Mouse (Mus musculus) megakaryocyte progenitor cell, adult 5-6 weeks (primary cell): ENCODE measurements around the gene Tssc4. TPM values are rescaled to one million over a fixed set of nuclear protein-coding genes. Genes with fewer than 3 reads are reported as not detected.

Source experiments
- ATAC-seq: replicated peaks from 2 replicates; pipeline ENCODE4 v1.8.0; 2016; ENCODE audit warnings: mild to moderate bottlenecking, moderate TSS enrichment, inconsistent platforms; ENCODE audit not compliant: poor library complexity
- total RNA-seq, 2 experiments: library from RNA; stranded (forward) in 1 of 2; stranded (reverse) in 1 of 2; fragments of 157-497, 149-512 nt in 1 of 2; fragments of 200-1000 nt in 1 of 2; gene quantifications; 2 replicates each; pipeline versions ENCODE4 v1.2.3 to v1.2.4; 2015 to 2017

Tssc4 gene
- total RNA-seq, 2 experiments from 2014 or later: 23.5 to 33.7 TPM

DNA sequence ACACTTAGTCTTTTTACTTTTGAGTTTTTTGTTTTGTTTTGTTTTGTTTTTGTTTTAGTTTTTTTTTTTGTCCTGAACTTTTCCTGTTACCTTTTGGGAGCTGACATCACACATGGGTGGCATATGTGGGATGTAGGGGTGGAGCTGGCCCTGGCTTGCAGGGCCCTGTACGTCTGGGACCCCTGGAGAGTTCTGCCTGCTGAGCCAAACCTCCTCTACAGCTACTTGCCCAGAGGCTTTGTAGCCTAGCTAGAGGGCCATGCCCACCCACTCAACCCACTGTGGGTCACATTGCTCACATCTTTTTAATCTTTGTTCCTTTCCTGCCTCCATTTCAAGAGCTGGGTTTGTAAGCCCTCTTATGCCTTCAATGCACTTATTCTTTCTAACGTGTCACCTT, 1.6 kb upstream of the Tssc4 start:
- no peak for ATAC-seq

DNA sequence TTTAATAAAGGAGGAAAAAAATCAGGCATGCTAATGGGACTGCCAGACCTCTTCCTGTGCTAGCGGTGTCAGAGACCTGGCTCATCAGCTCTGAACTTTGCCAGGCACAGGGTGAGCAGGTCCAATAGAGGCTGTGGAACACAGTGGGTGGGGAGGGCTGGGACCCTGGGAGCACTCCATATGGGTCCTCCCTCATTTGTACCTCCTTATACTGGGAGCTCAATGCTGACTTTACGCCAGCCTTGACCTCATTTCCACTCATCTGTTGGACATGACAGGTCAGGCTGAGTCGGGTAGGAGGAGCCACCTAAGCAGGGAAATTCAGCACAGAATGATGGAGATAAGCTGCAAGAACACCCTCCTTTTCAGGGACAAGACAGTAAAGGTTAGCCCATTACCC, 1.2 kb upstream of the Tssc4 start:
- no peak for ATAC-seq

DNA sequence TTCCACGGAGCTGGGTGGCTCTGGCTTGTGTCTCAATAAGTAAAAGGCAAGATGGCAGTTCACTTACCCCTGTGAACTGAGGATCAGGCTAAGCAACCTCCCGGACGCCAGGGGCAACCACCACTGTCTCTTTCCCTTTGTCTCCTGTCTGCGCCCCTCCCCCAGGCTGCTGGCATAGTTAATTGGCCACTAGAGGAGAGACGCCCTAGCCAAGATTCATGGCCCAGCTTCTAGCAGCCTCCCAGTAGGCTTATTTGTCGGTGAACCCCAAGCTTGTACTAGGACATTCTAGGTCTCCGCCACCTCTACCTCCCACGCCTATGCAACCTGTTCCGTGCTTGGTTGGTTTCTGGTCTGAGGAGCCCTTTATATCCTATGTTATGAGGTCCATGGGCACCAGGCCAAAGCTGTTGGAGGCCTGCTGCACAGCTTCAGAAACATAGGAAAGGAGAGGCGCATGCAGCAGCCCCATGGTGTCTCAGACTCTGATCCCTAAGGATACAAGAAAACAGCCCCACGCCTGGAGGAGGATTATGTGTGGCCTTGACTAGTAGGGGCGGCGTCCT, 650 bp upstream of the Tssc4 start:
- ATAC-seq: no peak

DNA sequence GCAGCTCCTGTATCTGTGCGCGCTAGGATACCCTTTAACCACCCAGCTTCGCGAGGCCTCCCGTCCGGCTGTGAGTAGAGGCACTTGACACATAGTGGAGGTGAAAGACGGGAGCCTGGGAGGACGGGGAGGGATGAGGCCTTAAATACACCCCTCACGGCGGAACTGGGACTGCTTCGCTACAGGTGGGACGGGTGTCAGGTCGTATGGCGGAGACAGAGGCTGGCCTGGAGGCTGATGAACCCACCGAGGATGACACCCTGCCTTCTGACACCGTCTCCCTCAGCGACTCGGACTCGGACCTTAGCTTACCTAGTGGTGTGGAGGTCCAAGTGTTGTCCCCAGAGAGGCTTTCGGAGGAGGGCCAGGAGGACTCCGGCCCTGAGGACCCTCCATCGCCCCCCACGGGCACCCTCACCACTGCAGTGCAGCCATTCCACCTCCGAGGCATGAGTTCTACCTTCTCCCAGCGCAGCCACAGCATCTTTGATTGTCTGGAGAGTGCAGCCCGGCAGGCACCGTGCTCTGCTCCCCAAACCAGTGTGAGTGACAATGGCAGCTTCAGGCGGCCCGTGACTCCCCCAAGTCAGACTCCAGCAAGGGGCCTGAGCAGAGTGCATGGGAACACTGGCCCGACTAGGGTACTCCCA, 827 bp downstream of the Tssc4 start:
- ATAC-seq: no peak; the same call in 1 of the 2 replicates

DNA sequence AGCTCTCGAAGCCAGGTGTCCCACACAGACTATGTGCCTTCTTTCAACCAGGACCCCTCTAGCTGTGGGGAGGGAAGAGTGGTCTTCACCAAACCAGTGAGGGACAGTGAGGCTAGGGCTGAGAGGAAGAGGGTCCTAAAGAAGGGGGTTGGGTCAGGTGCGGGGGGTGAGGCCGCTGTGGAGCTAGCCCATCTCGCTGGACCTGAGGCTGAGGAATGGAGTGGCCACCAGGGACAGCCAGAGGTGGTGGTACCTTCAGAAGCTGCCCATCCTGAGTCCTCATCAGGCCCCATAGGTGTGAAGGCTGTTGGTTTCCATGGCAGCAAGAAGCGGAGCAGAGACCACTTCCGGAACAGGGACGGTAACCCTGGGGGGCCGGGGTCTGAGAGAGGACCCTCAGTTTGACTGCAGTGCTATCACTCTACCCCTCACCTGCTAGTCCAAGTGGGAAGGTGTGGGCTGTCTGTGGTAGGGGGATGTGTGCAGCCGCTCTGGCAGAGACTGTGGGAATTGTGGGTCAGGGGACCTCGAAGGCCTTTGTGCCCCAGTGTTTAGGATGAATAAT, 1.5 kb downstream of the Tssc4 start:
- ATAC-seq: no peak

DNA sequence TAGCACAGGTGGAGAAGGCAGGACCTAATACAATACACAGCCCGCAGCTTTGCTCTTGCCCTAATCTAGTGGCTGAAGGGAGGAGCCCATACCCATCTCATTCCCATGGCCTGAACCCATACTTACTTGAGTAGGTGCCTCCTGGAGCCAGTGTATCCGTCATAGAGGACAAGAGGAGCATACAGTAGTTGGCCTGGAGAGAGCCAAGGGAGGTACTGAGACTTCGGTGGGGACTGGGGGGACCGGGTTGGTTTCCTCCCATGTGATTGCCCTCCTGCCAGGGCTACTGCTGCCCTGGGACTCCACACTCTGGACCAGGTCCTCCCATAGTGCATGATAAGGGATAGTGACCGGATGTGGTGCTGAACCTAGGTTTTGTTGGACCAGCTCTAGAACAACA, 3.6 kb downstream of the Tssc4 start:
- no peak for ATAC-seq

DNA sequence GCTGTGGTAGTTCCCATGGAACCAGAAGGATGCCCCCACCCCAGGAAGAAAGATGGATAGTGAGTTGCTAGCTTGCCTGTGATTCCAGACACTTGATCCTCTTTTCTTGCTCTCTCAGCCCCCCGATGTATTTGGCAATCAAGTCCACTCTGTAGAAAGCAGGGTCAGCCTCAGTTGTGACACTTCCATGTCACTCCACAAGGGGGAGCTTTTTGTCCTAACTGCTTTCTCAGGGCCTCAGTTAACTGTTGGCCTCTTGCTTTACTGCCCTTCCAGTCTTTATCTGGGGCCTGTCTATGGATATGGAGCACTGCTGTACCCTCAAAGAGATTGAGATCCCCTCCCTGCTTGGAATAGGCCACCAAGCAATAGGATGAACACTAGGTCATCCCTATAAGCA, 4.0 kb downstream of the Tssc4 start:
- peak; percentile 26 for ATAC-seq

DNA sequence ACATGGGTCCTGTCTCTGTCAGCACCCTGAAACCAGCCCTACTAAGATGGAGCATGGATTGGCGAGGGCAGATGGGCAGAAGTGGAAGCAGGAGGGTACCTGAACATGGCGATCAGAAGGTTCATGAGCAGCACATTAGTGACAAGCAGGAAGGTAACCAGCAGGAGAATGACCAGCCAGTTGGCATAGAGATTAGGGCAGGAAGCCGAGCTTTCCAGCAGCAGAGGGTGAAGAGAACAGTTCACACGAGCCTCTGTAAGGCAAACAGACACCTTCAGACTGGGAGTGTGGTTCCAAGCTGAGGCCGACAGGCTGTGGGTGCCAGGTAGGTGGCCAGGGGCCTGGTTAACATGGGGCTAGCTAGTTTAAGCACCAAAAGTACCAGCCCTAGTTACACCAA, 6.3 kb downstream of the Tssc4 start:
- no peak for ATAC-seq

DNA sequence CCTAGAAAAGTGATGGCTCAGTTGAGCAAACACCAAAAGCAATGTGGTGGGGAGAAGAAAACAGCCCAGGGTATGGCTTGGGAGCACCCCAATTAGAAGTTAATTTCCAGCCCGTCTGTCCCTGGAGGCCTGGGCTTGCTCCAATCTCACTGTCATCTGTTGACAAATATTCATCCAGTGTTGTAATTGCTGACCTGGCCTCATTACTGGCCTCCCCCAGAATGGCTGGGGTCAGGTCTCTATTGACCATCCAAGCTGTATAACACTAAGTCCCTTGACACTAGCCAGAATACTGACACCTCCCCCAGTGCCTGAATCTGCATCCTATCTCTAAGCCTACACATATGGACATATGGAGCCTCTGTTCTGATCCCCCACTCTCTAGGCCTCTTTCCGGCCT, 8.3 kb downstream of the Tssc4 start:
- no peak for ATAC-seq

DNA sequence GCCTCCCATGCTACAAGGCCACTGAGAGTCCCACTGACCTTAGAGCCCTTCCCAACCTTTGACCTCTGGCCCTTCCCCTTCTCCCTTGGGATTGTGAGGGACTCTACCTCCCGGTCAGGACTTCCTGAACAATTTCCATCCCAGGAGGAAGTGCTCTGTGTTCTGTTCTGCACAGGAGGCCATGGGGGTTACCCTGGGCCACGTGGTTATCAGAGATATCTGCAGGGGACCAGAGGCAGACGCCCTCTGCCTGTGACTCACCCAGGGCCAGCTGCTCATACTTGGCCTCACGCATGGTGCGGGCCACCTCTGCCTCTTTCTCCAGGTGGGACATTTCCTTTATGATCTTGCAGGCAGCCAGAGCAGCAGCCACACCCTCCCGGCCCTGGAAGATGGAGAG, 13.0 kb downstream of the Tssc4 start:
- ATAC-seq: peak; percentile 54

DNA sequence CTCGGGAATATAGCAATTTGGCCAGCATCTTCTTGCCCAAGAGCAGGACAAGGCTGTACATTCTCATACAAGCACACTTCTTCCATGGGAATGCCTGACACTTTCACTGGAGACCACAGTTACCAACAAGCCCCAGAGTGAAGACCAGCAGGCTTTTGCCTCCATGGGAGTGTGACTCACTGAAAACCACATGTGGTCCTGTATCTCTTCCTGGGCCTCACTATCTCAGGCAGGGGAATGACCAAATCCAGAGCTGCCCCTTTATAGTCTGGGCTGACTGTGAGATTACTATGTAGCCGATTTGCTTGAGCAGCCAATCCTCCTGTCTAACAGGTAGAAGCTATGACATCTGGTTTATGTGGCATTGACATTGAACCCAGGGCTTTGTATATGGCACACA, 14.7 kb downstream of the Tssc4 start:
- no peak for ATAC-seq

DNA sequence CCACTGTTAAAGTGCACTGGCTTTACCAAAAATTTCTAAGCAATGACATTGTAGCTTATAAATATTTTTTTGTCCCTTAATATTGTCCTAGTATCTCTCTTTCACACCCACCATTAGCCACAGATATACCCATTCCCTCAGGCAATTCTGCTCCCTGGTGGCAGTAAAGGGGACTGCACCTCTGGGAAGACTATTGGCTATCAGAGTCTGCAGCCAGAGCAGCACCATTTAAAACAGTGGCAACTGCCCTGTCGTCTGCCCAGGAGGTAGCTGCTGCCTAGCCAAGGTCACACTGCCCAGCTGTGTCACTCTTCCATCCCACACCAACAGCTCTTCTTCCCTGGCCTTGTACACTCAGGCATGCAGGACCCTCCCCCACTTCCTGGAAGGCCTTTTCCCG, 17.3 kb downstream of the Tssc4 start:
- ATAC-seq: peak; percentile 89

DNA sequence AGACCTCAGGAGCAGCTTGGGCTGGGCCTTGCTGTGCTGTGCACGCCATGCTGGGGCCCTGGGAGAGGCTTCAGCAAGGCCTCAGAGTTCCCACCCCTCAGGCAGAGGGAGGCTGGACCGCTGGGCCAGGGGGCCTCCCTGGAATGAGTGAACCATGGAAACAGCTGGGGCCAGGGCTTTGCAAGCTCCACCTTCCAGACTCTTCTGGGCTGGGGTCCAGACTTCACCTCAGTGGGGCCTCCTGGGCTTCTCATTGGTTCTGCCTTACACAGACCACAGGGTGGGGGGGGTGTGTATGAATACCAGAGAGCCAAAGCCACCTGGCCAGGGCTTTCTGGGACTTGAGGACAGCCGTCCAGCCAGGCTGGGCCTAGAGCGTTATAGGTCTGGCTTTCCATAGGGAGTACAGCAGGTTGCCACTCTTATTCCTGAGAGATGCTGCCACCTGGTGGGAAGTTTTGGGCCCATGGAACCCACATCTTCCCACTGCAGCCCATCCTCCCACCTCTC, 18.1 kb downstream of the Tssc4 start:
- 0 out of 2 replicates have a peak, but pooled peaks have one; percentile 27 for ATAC-seq

DNA sequence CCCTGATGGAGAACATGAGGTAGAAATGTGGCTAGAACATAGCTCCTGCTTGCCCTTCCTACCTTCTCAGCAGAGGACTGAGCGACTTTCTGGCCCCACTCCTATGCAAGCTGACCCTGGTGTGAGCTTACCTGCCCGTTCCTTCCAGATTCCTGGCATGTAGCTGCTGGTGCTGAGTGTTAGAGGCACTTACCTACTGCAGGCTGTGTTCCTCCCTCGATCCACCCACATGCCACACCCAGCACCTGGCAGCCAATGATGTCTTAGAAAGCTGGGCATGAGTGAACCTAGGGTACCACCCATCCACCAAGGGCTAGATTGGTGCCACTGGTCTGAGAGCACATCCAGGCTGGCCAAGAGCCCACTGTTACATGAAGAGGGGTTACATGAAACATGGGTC, 24.8 kb downstream of the Tssc4 start:
- ATAC-seq: no peak

DNA sequence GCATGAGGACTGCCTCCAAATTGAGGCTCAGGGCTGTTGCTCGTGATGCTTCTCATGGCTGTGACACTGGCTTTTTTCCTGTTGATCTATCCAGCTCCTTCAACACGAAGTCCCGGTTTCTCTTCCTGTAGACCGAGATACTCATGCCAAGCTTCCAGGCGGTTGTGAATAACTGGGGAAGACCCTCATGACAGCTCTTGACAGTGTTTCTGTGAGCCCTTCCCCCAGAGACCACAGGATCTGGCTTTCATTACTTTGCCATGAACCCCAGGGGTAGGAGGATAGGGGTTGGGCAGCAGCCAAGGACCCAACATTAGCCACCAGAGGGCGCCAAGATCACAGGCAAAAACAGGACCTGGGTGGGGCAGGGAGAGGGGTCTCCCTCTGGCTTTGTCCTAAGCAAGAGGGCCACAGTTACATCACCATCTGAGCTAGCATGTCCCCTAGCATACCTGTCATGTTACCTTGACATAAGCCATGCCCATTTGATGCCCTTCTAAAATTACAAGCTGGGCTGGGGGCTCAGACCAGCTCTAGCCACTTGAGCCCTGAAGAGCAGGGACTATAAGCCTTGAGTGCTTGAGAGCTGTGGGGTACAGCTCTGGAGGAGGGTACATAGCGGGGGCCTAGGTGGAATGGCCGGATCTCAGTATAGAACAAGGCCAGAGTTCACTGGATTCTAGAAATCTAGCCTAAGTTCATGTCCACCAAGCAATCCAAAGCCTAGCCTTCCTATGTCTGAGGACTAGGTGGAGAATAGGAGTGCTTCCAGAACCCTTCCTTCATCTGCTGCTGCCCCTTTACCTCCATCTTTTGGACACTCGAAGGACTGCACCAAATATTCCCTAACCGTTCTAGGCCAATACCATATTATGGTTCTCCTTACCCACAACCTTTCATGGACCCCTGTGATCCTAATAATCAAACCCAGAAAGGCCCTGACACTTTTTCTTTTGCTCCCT, 25.8 kb downstream of the Tssc4 start, which contains the start of gene Trpm5:
Trpm5 (minus strand) TSS at position 51 of the 962 bp plus-strand sequence.
- peak; percentile 70 for ATAC-seq

DNA sequence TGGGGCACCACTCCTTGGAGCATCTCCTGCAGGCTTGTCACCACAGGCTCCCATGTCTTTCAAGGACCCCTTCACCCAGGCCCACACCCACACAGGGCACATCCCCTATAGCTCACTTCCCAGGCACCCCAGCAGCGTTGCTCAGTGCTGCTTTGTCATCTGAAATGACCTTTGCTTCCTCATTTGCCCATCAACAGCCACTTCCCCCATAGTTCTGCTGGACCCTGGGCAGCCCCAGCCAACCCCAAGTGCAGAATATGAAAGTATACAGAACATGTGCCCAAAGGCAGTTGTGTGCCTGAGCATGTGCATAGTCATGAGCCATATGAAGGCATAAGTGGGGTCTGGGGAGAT, 26.5 kb downstream of the Tssc4 start:
- peak; percentile 67 for ATAC-seq

DNA sequence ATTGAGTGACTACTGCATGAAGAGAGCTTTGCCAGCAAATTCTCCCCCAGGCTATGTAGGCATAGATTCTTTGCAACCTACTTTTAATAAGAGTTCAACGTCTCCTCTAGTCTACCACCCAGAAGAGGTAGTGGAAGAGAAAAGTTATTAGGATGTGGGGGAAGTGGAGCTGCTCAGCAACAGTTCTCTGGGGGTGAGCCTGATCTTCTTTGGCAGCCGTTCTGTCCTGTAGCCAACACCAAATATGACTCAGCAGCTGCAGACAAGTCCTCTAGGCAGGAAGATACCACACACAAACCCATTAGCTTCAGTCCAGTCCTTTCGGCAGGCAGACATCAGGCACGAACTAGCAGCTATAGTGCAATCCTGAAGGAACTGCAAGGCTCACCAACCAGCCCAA, 31.7 kb downstream of the Tssc4 start:
- ATAC-seq: peak; percentile 29; the same call in 1 of the 2 replicates

DNA sequence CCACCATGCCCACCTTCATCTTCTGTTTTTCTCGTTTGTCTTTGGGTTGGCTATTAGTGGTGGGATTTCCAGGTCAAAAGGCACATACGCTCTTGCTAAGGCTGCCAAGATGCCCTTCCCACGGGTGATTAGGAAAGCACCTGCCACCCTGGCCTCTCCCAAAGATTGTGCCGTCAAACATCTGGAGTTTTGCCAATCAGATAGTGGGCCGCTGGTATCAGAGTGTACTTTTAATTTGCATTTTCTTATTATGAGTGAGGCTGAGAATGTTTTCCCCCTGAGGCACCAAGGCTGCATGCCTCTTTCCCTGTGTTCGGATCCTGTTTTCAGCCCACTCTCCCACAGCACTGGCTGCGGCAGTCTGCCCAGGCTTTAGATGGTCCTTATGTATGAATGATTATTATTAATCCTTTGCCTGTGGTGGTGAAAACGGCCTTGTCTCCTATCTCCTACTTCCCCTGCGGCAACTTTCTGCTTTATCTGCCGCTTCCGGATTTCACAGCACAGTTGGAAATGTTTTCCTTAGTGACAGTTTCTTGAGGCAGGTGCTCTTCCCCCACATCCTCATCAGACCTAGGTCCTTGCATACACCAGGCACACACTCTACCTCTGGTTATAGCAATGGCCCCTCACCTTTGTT, 36.3 kb downstream of the Tssc4 start:
- ATAC-seq: no peak

DNA sequence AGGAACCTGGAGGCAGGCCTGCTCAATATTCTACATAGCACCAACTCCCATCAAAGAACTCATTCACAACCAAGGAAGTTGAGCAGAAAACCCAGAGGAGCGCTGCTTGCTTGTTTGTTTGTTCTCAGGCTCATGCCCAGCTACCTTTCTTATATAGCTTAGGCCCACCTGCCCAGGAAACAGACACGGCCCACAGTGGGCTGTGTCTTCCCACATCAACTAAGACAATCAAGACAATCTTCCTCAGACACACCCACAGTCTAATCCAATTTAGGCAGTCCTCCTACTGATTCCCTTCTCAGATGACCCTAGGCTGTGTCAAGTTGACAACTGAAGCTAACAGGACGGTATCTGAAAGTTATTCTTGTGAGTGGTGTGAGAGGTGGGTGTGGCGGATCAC, 37.0 kb downstream of the Tssc4 start, which contains the start of gene Kcnq1:
Kcnq1 (plus strand) TSS at position 301 of the 400 bp plus-strand sequence.
- no peak for ATAC-seq

DNA sequence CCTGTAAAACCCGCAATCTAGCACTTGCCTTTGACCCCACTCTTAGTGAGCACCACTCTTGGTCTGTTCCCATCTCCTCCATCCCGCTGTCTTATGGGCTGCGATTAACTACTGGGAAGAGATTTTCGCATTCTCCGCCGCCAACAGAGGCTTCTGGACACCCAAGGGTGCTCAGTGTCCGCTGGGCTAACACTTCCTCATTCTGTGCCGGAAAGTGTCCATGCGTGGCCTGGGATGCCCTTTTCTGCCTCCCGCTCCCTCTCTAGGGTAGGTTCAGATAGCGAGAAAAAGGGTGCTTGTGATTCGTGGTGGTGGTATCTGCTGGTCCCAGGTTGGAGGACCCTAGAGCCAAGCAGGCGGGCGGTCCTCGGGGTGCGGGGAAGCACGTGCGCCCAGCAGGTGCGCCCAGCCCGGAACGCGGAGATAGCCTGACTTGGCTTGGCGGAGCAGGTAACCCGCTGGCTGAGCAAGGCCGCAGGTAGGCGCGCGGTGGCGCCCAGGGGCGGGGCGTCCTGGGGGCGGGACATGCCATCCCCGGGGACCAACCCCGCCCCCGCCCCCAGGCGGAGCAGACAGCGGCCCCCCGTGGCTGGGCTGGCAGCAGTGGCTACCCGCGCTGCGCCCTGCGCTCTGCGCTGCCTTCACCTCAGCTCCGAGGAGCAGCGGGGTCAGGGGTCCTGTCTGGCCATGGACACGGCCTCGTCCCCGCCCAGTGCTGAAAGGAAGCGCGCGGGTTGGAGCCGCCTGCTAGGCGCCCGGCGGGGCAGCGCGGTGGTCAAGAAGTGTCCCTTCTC, 37.8 kb downstream of the Tssc4 start:
- peak; percentile 27; the same call in 1 of the 2 replicates for ATAC-seq
